Mouse (Mus musculus) ES-E14 (cell line): ENCODE data around the gene Fcamr. TPM values are rescaled to one million over a fixed set of nuclear protein-coding genes. Genes with fewer than 3 reads are reported as not detected.

Experiments
- DNase-seq: peaks from one replicate; pipeline ENCODE4 v3.0.0-alpha.2; 2013; ENCODE audit warnings: low read depth, low spot score
- H3K27ac ChIP-seq: 2 replicates; pipeline ENCODE4 v1.5.1; 2012; ENCODE audit warnings: low read depth, mild to moderate bottlenecking, low read length, moderate library complexity, mixed read lengths; ENCODE audit not compliant: poor library complexity, insufficient read depth, severe bottlenecking
- H3K36me3 ChIP-seq: 2 replicates; pipeline ENCODE4 v1.6.1; 2012; ENCODE audit warnings: mild to moderate bottlenecking, low read length, moderate library complexity, mixed read lengths; ENCODE audit not compliant: control insufficient read depth, poor library complexity, insufficient read depth, severe bottlenecking
- H3K4me1 ChIP-seq, 2 experiments: fragments of 150-350 bp in 1 of 2; sonication (generic) in 1 of 2; 2 replicates each; pipeline ENCODE4 v1.6.1; 2012; ENCODE audit warnings: low read length in 2 of 2, mild to moderate bottlenecking in 1 of 2, mixed read lengths in 1 of 2; ENCODE audit not compliant: control insufficient read depth in 2 of 2, insufficient read depth in 2 of 2, poor library complexity in 1 of 2
- H3K4me3 ChIP-seq, 2 experiments: fragments of 150-350 bp in 1 of 2; sonication (generic) in 1 of 2; 2 replicates each; pipeline ENCODE4 v1.5.1; 2012; ENCODE audit warnings: low read length in 2 of 2, low read depth in 1 of 2, mild to moderate bottlenecking in 1 of 2, mixed read lengths in 1 of 2; ENCODE audit not compliant: insufficient read depth in 1 of 2, poor library complexity in 1 of 2, severe bottlenecking in 1 of 2
- H3K9ac ChIP-seq: 2 replicates; pipeline ENCODE4 v1.6.1; 2012; ENCODE audit warnings: low read depth, mild to moderate bottlenecking, low read length, mixed read lengths; ENCODE audit not compliant: poor library complexity, insufficient read depth, severe bottlenecking
- H3K9me3 ChIP-seq: fragments of 150-350 bp; sonication (generic); 2 replicates; pipeline ENCODE4 v1.6.1; 2012; ENCODE audit warnings: low read depth, mild to moderate bottlenecking, low read length; ENCODE audit not compliant: control insufficient read depth, insufficient read depth
- CHD2 ChIP-seq: IDR thresholded peaks from 2 replicates; pipeline ENCODE4 v1.6.1; 2014; ENCODE audit warnings: mild to moderate bottlenecking, low read depth, low read length, inconsistent platforms
- HCFC1 ChIP-seq: IDR thresholded peaks from 2 replicates; pipeline ENCODE4 v1.6.1; 2012; ENCODE audit warnings: low read length, inconsistent platforms, borderline replicate concordance; ENCODE audit not compliant: insufficient read depth
- MAFK ChIP-seq: IDR thresholded peaks from 2 replicates; pipeline ENCODE4 v1.6.1; 2014; ENCODE audit warnings: mild to moderate bottlenecking, low read depth, low read length, inconsistent platforms; ENCODE audit not compliant: insufficient read depth
- ZC3H11A ChIP-seq: IDR thresholded peaks from 2 replicates; pipeline ENCODE4 v1.6.1; 2012; ENCODE audit warnings: low read depth, mild to moderate bottlenecking, inconsistent platforms, low read length, borderline replicate concordance
- ZNF384 ChIP-seq: IDR thresholded peaks from 2 replicates; pipeline ENCODE4 v1.6.1; 2012; ENCODE audit warnings: low read depth, low read length, inconsistent platforms
- in situ Hi-C, 2 experiments: fragments of 600-800 bp; cut with MboI; formaldehyde crosslinking; loops; one replicate each; pipeline ENCODE4 v1.15.1; 2025; ENCODE audit warnings: low sequenced_read_pairs in 2 of 2, inconsistent platforms in 1 of 2; ENCODE audit not compliant: unreplicated experiment in 2 of 2
- total RNA-seq: library from RNA; depleted of rRNA; stranded (reverse); fragments of 300-350 nt; gene quantifications from 2 replicates; pipeline ENCODE4 v1.2.3, GENCODE M21; 2012

The Fcamr gene
- total RNA-seq, 1 experiment, result 0.09 TPM

- in situ Hi-C loops, result no loop called here
- no peak for DNase-seq
These were observed 10.2 kb downstream of the Fcamr start for GRCm38 (mm10) chr1:130810906-130811305.

GRCm38 (mm10) chr1:130811316-130811715, 10.6 kb downstream of the Fcamr start:
- TF ChIP-seq MAFK (no peak), ZC3H11A (no peak), HCFC1 (no peak), ZNF384 (no peak), CHD2 (no peak)
- no peaks in the 10 kb centered on the region for H3K36me3 ChIP-seq
- no peak overlapping the region for H3K27ac ChIP-seq
- in situ Hi-C loops, result no loop called here
- H3K9me3 ChIP-seq, result no peaks in the 10 kb centered on the region
- no peaks in the 10 kb centered on the region for H3K4me1 ChIP-seq
- H3K4me3 ChIP-seq, result no peak overlapping the region
- no peak overlapping the region for H3K9ac ChIP-seq
- DNase-seq, result no peak

More at GRCm38 (mm10) chr1:130810906-130811305, 10.2 kb downstream of the Fcamr start:
- Histone ChIP-seq H3K4me1 (no peaks in the 10 kb centered on the region), H3K9ac (no peak overlapping the region), H3K9me3 (no peaks in the 10 kb centered on the region), H3K27ac (no peak overlapping the region), H3K36me3 (no peaks in the 10 kb centered on the region), H3K4me3 (no peak overlapping the region)
- TF ChIP-seq HCFC1 (no peak), ZNF384 (no peak), CHD2 (no peak), MAFK (no peak), ZC3H11A (no peak)

GRCm38 (mm10) chr1:130819737-130820136, 19.0 kb downstream of the Fcamr start:
- H3K4me1 ChIP-seq, result no peaks in the 10 kb centered on the region
- H3K36me3 ChIP-seq, result no peaks in the 10 kb centered on the region
- no peak overlapping the region for H3K4me3 ChIP-seq
- no peak overlapping the region for H3K9ac ChIP-seq
- in situ Hi-C loops, result no loop called here
- H3K9me3 ChIP-seq, result no peaks in the 10 kb centered on the region
- no peak for DNase-seq
- H3K27ac ChIP-seq, result no peak overlapping the region
- no peak for TF ChIP-seq ZC3H11A
- no peak for TF ChIP-seq ZNF384
- no peak for TF ChIP-seq HCFC1
- no peak for TF ChIP-seq CHD2
- no peak for TF ChIP-seq MAFK

- no peak for TF ChIP-seq MAFK
- TF ChIP-seq HCFC1, result no peak
- TF ChIP-seq CHD2, result no peak
- no peak for TF ChIP-seq ZNF384
- TF ChIP-seq ZC3H11A, result no peak
- H3K4me1 ChIP-seq, result no peaks in the 10 kb centered on the region
- in situ Hi-C loops, result no loop called here
- no peak for DNase-seq
- no peak overlapping the region for H3K27ac ChIP-seq
- no peaks in the 10 kb centered on the region for H3K36me3 ChIP-seq
- no peaks in the 10 kb centered on the region for H3K9me3 ChIP-seq
- H3K4me3 ChIP-seq, result no peak overlapping the region
- no peak overlapping the region for H3K9ac ChIP-seq
These were observed 19.8 kb downstream of the Fcamr start for GRCm38 (mm10) chr1:130820316-130821148.
